Mouse (Mus musculus) ES-E14 (cell line): ENCODE results near the gene Znrd1as.

Experiments used
- CHD2 ChIP-seq: IDR thresholded peaks from 2 replicates; pipeline ENCODE4 v1.6.1; 2014; ENCODE audit warnings: mild to moderate bottlenecking, low read depth, low read length, inconsistent platforms
- HCFC1 ChIP-seq: IDR thresholded peaks from 2 replicates; pipeline ENCODE4 v1.6.1; 2012; ENCODE audit warnings: low read length, inconsistent platforms, borderline replicate concordance; ENCODE audit not compliant: insufficient read depth
- MAFK ChIP-seq: IDR thresholded peaks from 2 replicates; pipeline ENCODE4 v1.6.1; 2014; ENCODE audit warnings: mild to moderate bottlenecking, low read depth, low read length, inconsistent platforms; ENCODE audit not compliant: insufficient read depth
- ZC3H11A ChIP-seq: IDR thresholded peaks from 2 replicates; pipeline ENCODE4 v1.6.1; 2012; ENCODE audit warnings: low read depth, mild to moderate bottlenecking, inconsistent platforms, low read length, borderline replicate concordance
- ZNF384 ChIP-seq: IDR thresholded peaks from 2 replicates; pipeline ENCODE4 v1.6.1; 2012; ENCODE audit warnings: low read depth, low read length, inconsistent platforms

- TF ChIP-seq ZNF384 (no peak), HCFC1 (no peak), CHD2 (no peak), MAFK (no peak), ZC3H11A (no peak)
Observed at GRCm38 (mm10) chr17:37008161-37008560, 49.8 kb downstream of the Znrd1as start.
